Comparison of ENCODE assay signal across 20 mouse cellular contexts in the genomic region with DNA sequence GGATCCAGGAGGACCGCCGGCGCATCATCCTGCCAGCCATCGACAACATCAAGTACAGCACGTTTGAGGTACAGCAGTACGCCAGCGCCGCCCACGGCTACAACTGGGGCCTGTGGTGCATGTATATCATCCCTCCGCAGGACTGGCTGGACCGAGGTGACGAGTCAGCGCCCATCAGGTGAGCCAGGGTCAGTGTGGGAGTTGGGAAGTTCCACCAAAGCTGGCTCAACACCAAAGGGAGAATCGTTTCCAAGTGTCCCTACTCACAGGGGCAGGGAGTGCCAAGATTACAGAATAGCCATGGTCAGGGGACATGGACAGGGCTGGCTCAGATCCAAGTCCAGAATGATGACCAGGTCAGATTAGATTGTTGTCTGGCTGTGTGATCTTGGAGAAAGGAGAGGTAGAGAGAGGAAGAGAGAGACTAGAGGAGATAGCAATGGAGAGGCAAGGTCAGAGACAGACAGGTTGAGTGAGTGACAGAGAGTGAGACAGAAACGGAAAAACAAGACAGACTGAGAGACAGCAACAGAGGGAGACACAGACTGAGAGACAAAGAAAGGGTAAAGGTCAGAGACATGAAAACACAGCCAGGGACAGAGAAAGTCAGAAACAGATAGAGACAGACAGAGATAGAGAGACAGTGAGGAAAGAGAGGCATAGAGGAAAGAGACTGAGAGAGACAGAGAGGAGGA. TPM values are rescaled to one million over a fixed set of nuclear protein-coding genes. Genes with fewer than 3 reads are reported as not detected.
DNase-seq lines count a peak whose midpoint lies in the region; ATAC-seq and TF ChIP-seq lines count a peak whose summit lies in the region.
"Had no signal": no experiment of that assay in that cellular context is flagged by ENCODE, and none has a peak within 500 bp of the region (broad histone marks: within the 10 kb centered on the region; RNA-seq: fewer than 3 reads in every experiment).

No protein-coding gene starts in this region.

- 0 out of 2 replicates have a peak, but pooled peaks have one; percentile 38 for ATAC-seq in hindbrain, postnatal 0 days
- ATAC-seq in hindbrain, embryonic 16.5 days: no peak
- ATAC-seq: forebrain, embryonic 14.5 days; midbrain, embryonic 16.5 days had no signal

- peaks cover 15% of the 10 kb centered on the region; the same call in 1 of the 2 replicates for H3K4me1 ChIP-seq in hindbrain, postnatal 0 days (ENCODE audit: insufficient read depth, low read length)
- H3K4me1 ChIP-seq in hindbrain, embryonic 16.5 days (ENCODE audit: control insufficient read depth, insufficient read depth, low read depth, low read length): peaks cover 7% of the 10 kb centered on the region; the same call in 1 of the 2 replicates
- H3K4me1 ChIP-seq: liver, embryonic 13.5 days had no signal

- no peaks in the 10 kb centered on the region for H3K9me3 ChIP-seq in hindbrain, postnatal 0 days (ENCODE audit: low read length)
- H3K9me3 ChIP-seq in hindbrain, embryonic 16.5 days (ENCODE audit: control insufficient read depth, low read length): no peaks in the 10 kb centered on the region
- H3K9me3 ChIP-seq: embryonic facial prominence, embryonic 10.5 days; G1E; hindbrain, embryonic 15.5 days; limb, embryonic 10.5 days; liver, embryonic 13.5 days had no signal

- no peaks in the 10 kb centered on the region for H3K27me3 ChIP-seq in hindbrain, postnatal 0 days (ENCODE audit: insufficient read depth, low read length)
- no peaks in the 10 kb centered on the region for H3K27me3 ChIP-seq in hindbrain, embryonic 16.5 days (replicated peaks; ENCODE audit: control insufficient read depth, insufficient read depth, low read length)
- H3K27me3 ChIP-seq: hindbrain, embryonic 15.5 days had no signal

- no peak for TF ChIP-seq CTCF in hindbrain, postnatal 0 days (IDR thresholded peaks at IDR 0.05; ENCODE audit: low read depth)

- no peak overlapping the region for H3K4me2 ChIP-seq in hindbrain, postnatal 0 days (ENCODE audit: low read depth, low read length)
- H3K4me2 ChIP-seq in hindbrain, embryonic 16.5 days (ENCODE audit: low read length): no peak overlapping the region
- H3K4me2 ChIP-seq: heart, embryonic 11.5 days; hindbrain, embryonic 15.5 days; liver, embryonic 13.5 days had no signal

- no peaks in the 10 kb centered on the region for H3K36me3 ChIP-seq in hindbrain, postnatal 0 days (ENCODE audit: insufficient read depth, low read length)
- no peaks in the 10 kb centered on the region for H3K36me3 ChIP-seq in hindbrain, embryonic 16.5 days (ENCODE audit: control insufficient read depth, insufficient read depth, low read length)
- H3K36me3 ChIP-seq: embryonic facial prominence, embryonic 10.5 days; G1E; hindbrain, embryonic 15.5 days; limb, embryonic 10.5 days; liver, embryonic 13.5 days had no signal

- intact Hi-C loops in left cerebral cortex, postnatal 4 days (cut with DNase I): no loop called here

- H3K9ac ChIP-seq in hindbrain, postnatal 0 days (replicated peaks; ENCODE audit: low read length): no peak overlapping the region
- no peak overlapping the region for H3K9ac ChIP-seq in hindbrain, embryonic 16.5 days (ENCODE audit: low read depth, low read length)
- H3K9ac ChIP-seq: hindbrain, embryonic 15.5 days; liver, embryonic 13.5 days had no signal

- 86% methylated on average over 15 of the region's 15 CpGs for WGBS in hindbrain, postnatal 0 days
- WGBS in hindbrain, embryonic 16.5 days: 90% methylated on average over 15 of the region's 15 CpGs

- H3K27ac ChIP-seq in hindbrain, postnatal 0 days: no peak overlapping the region
- no peak overlapping the region for H3K27ac ChIP-seq in hindbrain, embryonic 16.5 days (ENCODE audit: low read depth, low read length)
- H3K27ac ChIP-seq: embryonic facial prominence, embryonic 10.5 days; limb, embryonic 10.5 days; liver, embryonic 13.5 days; stomach, postnatal 0 days had no signal

- DNase-seq in hindbrain, postnatal 0 days (ENCODE audit: low spot score): no peak
- peak; percentile 28 for DNase-seq in right cerebral cortex, adult 18-20 months
- DNase-seq in right cerebral cortex, postnatal 14 days: no peak
- DNase-seq in cerebellum, postnatal 14 days: peak; percentile 52 to 63
- DNase-seq in kidney, postnatal 36 days: peak; percentile 32 to 71
- no peak for DNase-seq in adipocyte (ENCODE audit: low spot score)
- DNase-seq in left cerebral cortex, postnatal 4 days: no peak
- DNase-seq: adrenal gland, adult 2 months; liver, embryonic 13.5 days; thymus, postnatal 25 days had no signal

- no peak overlapping the region for H3K4me3 ChIP-seq in hindbrain, postnatal 0 days (ENCODE audit: low read length)
- H3K4me3 ChIP-seq in hindbrain, embryonic 16.5 days (ENCODE audit: low read length): no peak overlapping the region
- H3K4me3 ChIP-seq: embryonic facial prominence, embryonic 10.5 days; hindbrain, embryonic 15.5 days; limb, embryonic 10.5 days; liver, embryonic 13.5 days had no signal

RNA-seq across cellular contexts. Expression of gene Galnt9, which starts 52.1 kb away (rescaled TPM):
- 26.7 and 27.8 TPM in 2 replicates for total RNA-seq in hindbrain, postnatal 0 days (2014; rRNA removed)
- polyA plus RNA-seq in hindbrain, postnatal 0 days (2015; fragmentation: Nextera tagmentation; extraction: Ambion mirVana): 16.4 and 19.8 TPM in 2 replicates
- 24.9 and 26.0 TPM in 2 replicates for polyA plus RNA-seq in hindbrain, embryonic 16.5 days (2015; fragmentation: Nextera tagmentation; extraction: Ambion mirVana)
- 10 to 100 TPM; 31.7 to 33.7 TPM for total RNA-seq in left cerebral cortex, postnatal 4 days (2021)
- total RNA-seq: heart, postnatal 25 days had no signal
- polyA plus RNA-seq: G1E; heart, embryonic 11.5 days; limb, embryonic 10.5 days; liver, embryonic 13.5 days had no signal

RNA-seq across cellular contexts. Expression of gene Noc4l, which starts 57.0 kb away (rescaled TPM):
- total RNA-seq in hindbrain, postnatal 0 days (2014; rRNA removed): 31.8 and 42.8 TPM in 2 replicates
- polyA plus RNA-seq in hindbrain, postnatal 0 days (2015; fragmentation: Nextera tagmentation; extraction: Ambion mirVana): 38.0 and 42.9 TPM in 2 replicates
- 48.5 and 49.2 TPM in 2 replicates for polyA plus RNA-seq in hindbrain, embryonic 16.5 days (2015; fragmentation: Nextera tagmentation; extraction: Ambion mirVana)
- total RNA-seq in left cerebral cortex, postnatal 4 days (2021): 10 to 100 TPM; 35.2 to 47.0 TPM

RNA-seq across cellular contexts. Expression of gene Ddx51, which starts 57.0 kb away (rescaled TPM):
- total RNA-seq in hindbrain, postnatal 0 days (2014; rRNA removed): 11.8 and 12.4 TPM in 2 replicates
- 9.4 and 11.2 TPM in 2 replicates for polyA plus RNA-seq in hindbrain, postnatal 0 days (2015; fragmentation: Nextera tagmentation; extraction: Ambion mirVana)
- polyA plus RNA-seq in hindbrain, embryonic 16.5 days (2015; fragmentation: Nextera tagmentation; extraction: Ambion mirVana): 13.2 and 16.4 TPM in 2 replicates
- 10 to 100 TPM; 28.0 to 32.5 TPM for total RNA-seq in left cerebral cortex, postnatal 4 days (2021)

Comparison
In these comparisons a context has a peak if more than half of its experiments do, and no peak if none do; other contexts are left out.
1. DNase-seq: peak in right cerebral cortex, adult 18-20 months (single experiment), cerebellum, postnatal 14 days (2 of 2) and kidney, postnatal 36 days (2 of 2); none in hindbrain, postnatal 0 days (single experiment), right cerebral cortex, postnatal 14 days (single experiment), adipocyte (single experiment) and left cerebral cortex, postnatal 4 days (single experiment).